19 mouse cellular contexts compared by ENCODE assay signal in genomic region chr9:29377172-29378002, GRCm38 (mm10).
"Had no signal": no experiment of that assay in that cellular context is flagged by ENCODE, and none has a peak within 500 bp of the region (broad histone marks: within the 10 kb centered on the region; RNA-seq: fewer than 3 reads in every experiment).

No protein-coding gene starts in this region.

- DNase-seq: kidney, adult 11 months; kidney, adult 8-10 months; kidney, postnatal 14 days; kidney, postnatal 4 days; left cerebral cortex, postnatal 4 days; liver, postnatal 0 days; right cerebral cortex, adult 18-20 months; right cerebral cortex, postnatal 14 days; right cerebral cortex, postnatal 4 days; thymus, postnatal 25 days had no signal

- H3K4me1 ChIP-seq: kidney, embryonic 15.5 days; limb, embryonic 12.5 days; megakaryocyte, embryonic 14.5 days had no signal

- H3K27me3 ChIP-seq: kidney, embryonic 15.5 days; megakaryocyte, embryonic 14.5 days; midbrain, embryonic 13.5 days had no signal

- H3K4me3 ChIP-seq: kidney, embryonic 15.5 days; limb, embryonic 12.5 days; limb, embryonic 15.5 days; megakaryocyte, embryonic 14.5 days; midbrain, embryonic 10.5 days; midbrain, embryonic 13.5 days had no signal

- H3K9ac ChIP-seq: kidney, embryonic 15.5 days; limb, embryonic 12.5 days; limb, embryonic 15.5 days; liver, embryonic 14.5 days; liver, postnatal 0 days; midbrain, embryonic 13.5 days had no signal

- H3K27ac ChIP-seq: kidney, embryonic 15.5 days; limb, embryonic 12.5 days; limb, embryonic 15.5 days; liver, embryonic 14.5 days; midbrain, embryonic 10.5 days; midbrain, embryonic 13.5 days had no signal

- H3K36me3 ChIP-seq: kidney, embryonic 15.5 days; limb, embryonic 12.5 days; limb, embryonic 15.5 days; midbrain, embryonic 10.5 days; midbrain, embryonic 13.5 days had no signal

- ATAC-seq: liver, postnatal 0 days; midbrain, embryonic 13.5 days; midbrain, embryonic 16.5 days had no signal

- H3K4me2 ChIP-seq: kidney, embryonic 15.5 days; limb, embryonic 12.5 days; limb, embryonic 15.5 days; liver, embryonic 11.5 days; midbrain, embryonic 13.5 days had no signal

- H3K9me3 ChIP-seq: kidney, embryonic 15.5 days; limb, embryonic 12.5 days; limb, embryonic 15.5 days; megakaryocyte, embryonic 14.5 days; midbrain, embryonic 10.5 days; midbrain, embryonic 13.5 days had no signal
